Mouse (Mus musculus) bone marrow, adult 2 months (tissue): Measurements from ENCODE around the gene Arhgef28.

Experiments
- CTCF ChIP-seq: fragments of 200-500 bp; IDR thresholded peaks from 2 replicates; pipeline ENCODE4 v1.5.1; 2011; ENCODE audit warnings: low read length, control low read depth; ENCODE audit not compliant: control insufficient read depth, insufficient read depth
- POLR2A ChIP-seq: fragments of 200-500 bp; IDR thresholded peaks from 2 replicates; pipeline ENCODE4 v1.6.1; 2011; ENCODE audit warnings: low read depth, mild to moderate bottlenecking, control low read depth, low read length, borderline replicate concordance; ENCODE audit not compliant: control insufficient read depth

DNA sequence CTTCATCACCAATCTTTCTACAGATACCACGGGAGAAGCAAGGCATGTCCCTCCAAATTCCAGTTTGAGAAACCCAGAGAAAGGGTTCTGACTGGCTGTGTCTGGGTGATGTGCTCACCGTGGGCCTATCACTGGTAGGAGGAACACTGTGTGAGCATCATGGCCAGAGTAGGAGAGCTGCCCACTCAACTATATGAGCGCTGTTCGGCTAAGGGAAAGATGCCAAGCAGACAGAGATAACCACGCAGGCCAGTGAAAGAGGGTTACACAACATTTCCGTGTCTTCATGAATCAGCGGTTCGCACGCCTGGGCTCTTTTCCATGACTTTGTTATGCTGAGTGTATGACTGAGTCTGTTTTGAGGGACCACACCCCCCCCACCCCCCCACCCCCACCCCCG, 197.7 kb downstream of the Arhgef28 start:
- no peak for TF ChIP-seq CTCF
- no peak for TF ChIP-seq POLR2A
